Mouse (Mus musculus) liver, embryonic 14.5 days (tissue): ENCODE data around the gene Hoxb5. TPM values are rescaled to one million over a fixed set of nuclear protein-coding genes. Genes with fewer than 3 reads are reported as not detected.
A peak's percentile ranks its signal among the peaks of the same experiment; 100 is the strongest.

ENCODE experiments used
- ATAC-seq: fragments of 200-750 bp; cut with Nextera tagmentation; 2 replicates; pipeline ENCODE4 v1.8.0; 2017; ENCODE audit warnings: moderate number of reproducible peaks, mild to moderate bottlenecking, moderate library complexity; ENCODE audit not compliant: insufficient read depth
- DNase-seq, 3 experiments: peaks; one replicate each; pipeline ENCODE4 v3.0.0-alpha.2; 2012 to 2013; ENCODE audit warnings: low read depth in 3 of 3, low spot score in 3 of 3
- H3K27ac ChIP-seq: fragments of 300-500 bp; sonication (generic); 2 replicates; pipeline ENCODE4 v1.5.1; 2014; ENCODE audit warnings: moderate library complexity, mild to moderate bottlenecking, control low read depth, inconsistent platforms
- H3K27me3 ChIP-seq: fragments of 300-500 bp; sonication (generic); 2 replicates; pipeline ENCODE4 v1.6.1; 2014; ENCODE audit warnings: mild to moderate bottlenecking, low read length, moderate library complexity; ENCODE audit not compliant: control insufficient read depth, insufficient read depth
- H3K36me3 ChIP-seq: fragments of 300-500 bp; sonication (generic); replicated peaks from 2 replicates; pipeline ENCODE4 v1.6.1; 2014; ENCODE audit warnings: low read depth; ENCODE audit not compliant: control insufficient read depth, insufficient read depth
- H3K4me1 ChIP-seq, 2 experiments: fragments of 200-500 bp in 1 of 2; fragments of 300-500 bp in 1 of 2; sonication (generic) in 1 of 2; replicated peaks; 2 replicates each; pipeline ENCODE4 v1.6.1; 2012 to 2014; ENCODE audit warnings: antibody characterized with exemption in 1 of 2, inconsistent platforms in 1 of 2, low read length in 1 of 2; ENCODE audit not compliant: control insufficient read depth in 2 of 2, insufficient read depth in 2 of 2
- H3K4me2 ChIP-seq: fragments of 300-500 bp; sonication (generic); 2 replicates; pipeline ENCODE4 v1.6.1; 2014; ENCODE audit warnings: low read depth, mild to moderate bottlenecking, control low read depth, moderate library complexity
- H3K4me3 ChIP-seq, 2 experiments: fragments of 200-500 bp in 1 of 2; fragments of 300-500 bp in 1 of 2; sonication (generic) in 1 of 2; 2 replicates each; pipeline ENCODE4 v1.5.1; 2012 to 2014; ENCODE audit warnings: low read depth in 2 of 2, low read length in 2 of 2, mild to moderate bottlenecking in 2 of 2, control low read depth in 1 of 2, inconsistent platforms in 1 of 2, moderate library complexity in 1 of 2; ENCODE audit not compliant: insufficient read depth in 1 of 2
- H3K9ac ChIP-seq: fragments of 300-500 bp; sonication (generic); replicated peaks from 2 replicates; pipeline ENCODE4 v1.6.1; 2014; ENCODE audit warnings: mild to moderate bottlenecking, control low read depth, moderate library complexity
- H3K9me3 ChIP-seq: fragments of 300-500 bp; sonication (generic); 2 replicates; pipeline ENCODE4 v1.6.1; 2016; ENCODE audit warnings: low read length, mixed read lengths; ENCODE audit not compliant: control insufficient read depth
- CTCF ChIP-seq: IDR thresholded peaks from 2 replicates; pipeline ENCODE4 v1.5.1; 2016; ENCODE audit warnings: antibody characterized with exemption, low read depth, control low read depth
- EP300 ChIP-seq: IDR thresholded peaks from 2 replicates; pipeline ENCODE4 v1.6.1; 2016; ENCODE audit warnings: antibody characterized with exemption, low read depth
- WGBS: fragments of 180-500 bp; shearing (Covaris S2); extraction: QIAGEN DNeasy Blood & Tissue Kit; methylation state at CpG from one replicate; pipeline ENCODE4 v1.1.7; 2014; ENCODE audit not compliant: insufficient replicate concordance; 5-methylcytosine and 5-hydroxymethylcytosine counted together
- polyA plus RNA-seq, 2 experiments: library from polyadenylated mRNA; depleted of rRNA in 1 of 2; stranded (reverse) in 1 of 2; unstranded in 1 of 2; fragments of >200 nt; fragmentation: Nextera tagmentation in 1 of 2; extraction: Ambion mirVana in 1 of 2; gene quantifications; 2 replicates each; pipeline versions ENCODE4 v1.2.1 to v1.2.3; 2012 to 2014

Hoxb5 gene
- polyA plus RNA-seq, 2 experiments = 0.06 to 0.23 TPM

- Histone ChIP-seq H3K27me3 (peaks cover 92% of the 10 kb centered on the region), H3K27ac (no peak overlapping the region), H3K36me3 (no peaks in the 10 kb centered on the region), H3K4me2 (peak overlapping the region; percentile 22), H3K9ac (no peak overlapping the region), H3K4me3 (no peak overlapping the region), H3K9me3 (no peaks in the 10 kb centered on the region), H3K4me1 (no peaks in the 10 kb centered on the region; a peak in 1 of 4 replicates)
- TF ChIP-seq EP300 (no peak), CTCF (no peak)
- DNase-seq (no peak), ATAC-seq (no peak)
- 3% methylated on average over 36 of the region's 36 CpGs for WGBS
Measured at GRCm38 (mm10) chr11:96340698-96341365, 37.7 kb downstream of the Hoxb5 start.

GRCm38 (mm10) chr11:96341701-96342575, 38.8 kb downstream of the Hoxb5 start:
- Histone ChIP-seq H3K4me3 (no peak overlapping the region), H3K4me2 (peak overlapping the region; percentile 31), H3K36me3 (no peaks in the 10 kb centered on the region), H3K27me3 (peaks cover 94% of the 10 kb centered on the region), H3K9ac (no peak overlapping the region), H3K9me3 (no peaks in the 10 kb centered on the region), H3K4me1 (no peaks in the 10 kb centered on the region), H3K27ac (no peak overlapping the region)
- no peak for DNase-seq
- TF ChIP-seq EP300 (no peak), CTCF (no peak)
- no peak for ATAC-seq
- 2% methylated on average over 40 of the region's 40 CpGs for WGBS

GRCm38 (mm10) chr11:96342576-96342930, 39.4 kb downstream of the Hoxb5 start:
- peaks cover 93% of the 10 kb centered on the region for H3K27me3 ChIP-seq
- no peak for TF ChIP-seq CTCF
- no peak for TF ChIP-seq EP300
- no peak overlapping the region for H3K27ac ChIP-seq
- DNase-seq = no peak
- WGBS = 9% methylated on average over 4 of the region's 4 CpGs
- ATAC-seq = no peak
- no peak overlapping the region for H3K4me2 ChIP-seq
- no peaks in the 10 kb centered on the region for H3K9me3 ChIP-seq
- H3K36me3 ChIP-seq = no peaks in the 10 kb centered on the region
- H3K9ac ChIP-seq = no peak overlapping the region
- H3K4me3 ChIP-seq = no peak overlapping the region
- H3K4me1 ChIP-seq = no peaks in the 10 kb centered on the region

GRCm38 (mm10) chr11:96343206-96343745, 40.1 kb downstream of the Hoxb5 start:
- H3K9ac ChIP-seq = no peak overlapping the region
- H3K27ac ChIP-seq = no peak overlapping the region
- H3K4me3 ChIP-seq = no peak overlapping the region
- WGBS = 42% methylated on average over 2 of the region's 2 CpGs
- no peaks in the 10 kb centered on the region for H3K9me3 ChIP-seq
- no peaks in the 10 kb centered on the region for H3K4me1 ChIP-seq
- no peak overlapping the region for H3K4me2 ChIP-seq
- H3K27me3 ChIP-seq = peaks cover 88% of the 10 kb centered on the region
- DNase-seq (no peak), ATAC-seq (no peak)
- TF ChIP-seq EP300 (no peak), CTCF (no peak)
- H3K36me3 ChIP-seq = no peaks in the 10 kb centered on the region
